In the genomic region with DNA sequence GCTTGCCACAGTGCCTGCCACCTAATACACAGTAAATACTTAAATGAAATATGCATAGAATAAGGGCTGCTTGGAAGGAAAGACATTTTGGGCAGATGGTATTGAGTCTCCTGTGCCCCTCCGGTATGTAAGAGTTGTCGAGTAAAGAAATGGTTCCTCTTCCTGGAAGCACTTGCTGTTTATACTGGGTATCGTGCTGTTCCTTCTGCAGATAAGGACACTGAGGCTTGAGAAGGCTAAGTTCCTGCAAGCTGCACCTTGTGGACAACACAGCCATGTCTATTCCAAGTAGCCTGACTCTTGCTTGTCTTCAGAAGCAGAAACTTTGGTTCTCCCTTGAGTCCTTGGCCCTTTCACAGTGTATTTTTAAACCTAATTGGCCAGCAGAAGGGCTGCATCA, we compare ENCODE assay signal across 19 mouse cellular contexts.
"Had no signal": no experiment of that assay in that cellular context is flagged by ENCODE, and none has a peak within 500 bp of the region (broad histone marks: within the 10 kb centered on the region; RNA-seq: fewer than 3 reads in every experiment).

No protein-coding gene starts in this region.

- H3K27ac ChIP-seq: kidney, embryonic 15.5 days; limb, embryonic 12.5 days; limb, embryonic 15.5 days; midbrain, embryonic 13.5 days; neural tube, embryonic 13.5 days; stomach, embryonic 15.5 days had no signal

- H3K4me1 ChIP-seq: limb, embryonic 15.5 days; midbrain, embryonic 13.5 days; neural tube, embryonic 13.5 days; stomach, embryonic 15.5 days had no signal

- H3K4me3 ChIP-seq: kidney, embryonic 15.5 days; limb, embryonic 12.5 days; limb, embryonic 15.5 days; midbrain, embryonic 13.5 days; myocyte; neural tube, embryonic 13.5 days; stomach, embryonic 15.5 days had no signal

- H3K9ac ChIP-seq: kidney, embryonic 15.5 days; limb, embryonic 12.5 days; limb, embryonic 15.5 days; midbrain, embryonic 13.5 days; neural tube, embryonic 13.5 days; stomach, embryonic 15.5 days had no signal

- H3K27me3 ChIP-seq: kidney, embryonic 15.5 days; limb, embryonic 12.5 days; limb, embryonic 15.5 days; midbrain, embryonic 13.5 days; neural tube, embryonic 13.5 days; stomach, embryonic 15.5 days had no signal

- H3K9me3 ChIP-seq: kidney, embryonic 15.5 days; limb, embryonic 12.5 days; limb, embryonic 15.5 days; midbrain, embryonic 13.5 days; neural tube, embryonic 13.5 days; stomach, embryonic 15.5 days had no signal

- H3K4me2 ChIP-seq: kidney, embryonic 15.5 days; limb, embryonic 12.5 days; limb, embryonic 15.5 days; midbrain, embryonic 13.5 days; neural tube, embryonic 13.5 days; stomach, embryonic 15.5 days had no signal

- ATAC-seq: midbrain, embryonic 13.5 days; midbrain, embryonic 16.5 days had no signal

- H3K36me3 ChIP-seq: kidney, embryonic 15.5 days; limb, embryonic 12.5 days; limb, embryonic 15.5 days; midbrain, embryonic 13.5 days; neural tube, embryonic 13.5 days; stomach, embryonic 15.5 days had no signal

- DNase-seq: kidney, adult 11 months; kidney, adult 8-10 months; kidney, postnatal 14 days; kidney, postnatal 4 days; left cerebral cortex, postnatal 4 days; lung, adult 2 months; lung, postnatal 14 days; lung, postnatal 4 days; right cerebral cortex, postnatal 25 days; spleen, adult 18-20 months; thymus, postnatal 25 days had no signal
